Mouse (Mus musculus) granulocyte monocyte progenitor cell, adult 5-6 weeks (primary cell): ENCODE measurements around the gene Trim80. TPM values are rescaled to one million over a fixed set of nuclear protein-coding genes. Genes with fewer than 3 reads are reported as not detected.
A peak's percentile ranks its signal among the peaks of the same experiment; 100 is the strongest.
"Not testable (repeated sequence)": the region's sequence is repeated elsewhere in the genome, so short reads cannot be mapped to it uniquely, and the experiment has no call there.

Experiments used
- ATAC-seq: replicated peaks from 2 replicates; pipeline ENCODE4 v1.8.0; 2016; ENCODE audit warnings: mild to moderate bottlenecking, moderate TSS enrichment, inconsistent platforms; ENCODE audit not compliant: poor library complexity, severe bottlenecking
- total RNA-seq, 2 experiments: library from RNA; stranded (forward) in 1 of 2; stranded (reverse) in 1 of 2; fragments of 200-712, 200-1000 nt in 1 of 2; fragments of >200 nt in 1 of 2; fragmentation: Nextera tagmentation in 1 of 2; gene quantifications; 2 replicates each; pipeline ENCODE4 v1.2.3; 2014 to 2017

Gene Trim80
- total RNA-seq, 2 experiments from 2014 or later: not detected

GRCm38 (mm10) chr11:115490441-115491355, 50.4 kb downstream of the Trim80 start:
- 0 out of 2 replicates have a peak, but pooled peaks have one; percentile 10 for ATAC-seq

GRCm38 (mm10) chr11:115491356-115492083, 51.2 kb downstream of the Trim80 start, which contains the start of gene Nt5c:
Nt5c (minus strand) TSS chr11:115491862.
- ATAC-seq: peak; percentile 97

GRCm38 (mm10) chr11:115492387-115492786, 52.0 kb downstream of the Trim80 start:
- ATAC-seq: no peak

- ATAC-seq: not testable (repeated sequence)
Observed at GRCm38 (mm10) chr11:115496559-115496958, 56.2 kb downstream of the Trim80 start.

Other genes with a start within 250 kb of the Trim80 start
- gene Grin2c, start 173.3 kb upstream of the Trim80 start, total RNA-seq (2014; fragmentation: Nextera tagmentation): not detected in 2 replicates
- not detected in 2 replicates for gene Grin2c, start 173.3 kb upstream of the Trim80 start, total RNA-seq (2017)
- gene Fdxr, start 163.5 kb upstream of the Trim80 start, total RNA-seq (2014; fragmentation: Nextera tagmentation): 23.9 and 26.4 TPM in 2 replicates
- 9.7 and 14.2 TPM in 2 replicates for gene Fdxr, start 163.5 kb upstream of the Trim80 start, total RNA-seq (2017)
- gene Fads6, start 142.9 kb upstream of the Trim80 start, total RNA-seq (2014; fragmentation: Nextera tagmentation): 1.2 and 1.3 TPM in 2 replicates
- 1.4 and 2.9 TPM in 2 replicates for gene Fads6, start 142.9 kb upstream of the Trim80 start, total RNA-seq (2017)
- gene Otop2, start 133.4 kb upstream of the Trim80 start, total RNA-seq (2014; fragmentation: Nextera tagmentation): not detected in 2 replicates
- gene Otop2, start 133.4 kb upstream of the Trim80 start, total RNA-seq (2017): not detected in 2 replicates
- gene Ush1g, start 118.5 kb upstream of the Trim80 start, total RNA-seq (2014; fragmentation: Nextera tagmentation): not detected in 2 replicates
- gene Ush1g, start 118.5 kb upstream of the Trim80 start, total RNA-seq (2017): not detected in 2 replicates
- not detected in 2 replicates for gene Otop3, start 105.8 kb upstream of the Trim80 start, total RNA-seq (2014; fragmentation: Nextera tagmentation)
- gene Otop3, start 105.8 kb upstream of the Trim80 start, total RNA-seq (2017): not detected in 2 replicates
- not detected in 2 replicates for gene Hid1, start 72.8 kb upstream of the Trim80 start, total RNA-seq (2014; fragmentation: Nextera tagmentation)
- not detected in 2 replicates for gene Hid1, start 72.8 kb upstream of the Trim80 start, total RNA-seq (2017)
- gene Cdr2l, start 58.6 kb upstream of the Trim80 start, total RNA-seq (2014; fragmentation: Nextera tagmentation): 0.68 TPM in 1 of 2 replicates, not detected in the other
- gene Cdr2l, start 58.6 kb upstream of the Trim80 start, total RNA-seq (2017): 0.67 TPM in 1 of 2 replicates, not detected in the other
- gene Mrpl58, start 36.8 kb upstream of the Trim80 start, total RNA-seq (2014; fragmentation: Nextera tagmentation): 73.3 and 77.9 TPM in 2 replicates
- 91.3 and 109 TPM in 2 replicates for gene Mrpl58, start 36.8 kb upstream of the Trim80 start, total RNA-seq (2017)
- 783 and 971 TPM in 2 replicates for gene Atp5h, start 20.6 kb upstream of the Trim80 start, total RNA-seq (2014; fragmentation: Nextera tagmentation)
- 804 and 885 TPM in 2 replicates for gene Atp5h, start 20.6 kb upstream of the Trim80 start, total RNA-seq (2017)
- 16.4 and 19.4 TPM in 2 replicates for gene Kctd2, start 20.4 kb upstream of the Trim80 start, total RNA-seq (2014; fragmentation: Nextera tagmentation)
- 9.5 and 9.6 TPM in 2 replicates for gene Kctd2, start 20.4 kb upstream of the Trim80 start, total RNA-seq (2017)
- gene Slc16a5, start 21.9 kb downstream of the Trim80 start, total RNA-seq (2014; fragmentation: Nextera tagmentation): not detected in 2 replicates
- not detected in 2 replicates for gene Slc16a5, start 21.9 kb downstream of the Trim80 start, total RNA-seq (2017)
- gene Armc7, start 35.1 kb downstream of the Trim80 start, total RNA-seq (2014; fragmentation: Nextera tagmentation): 5.1 and 5.2 TPM in 2 replicates
- 2.6 and 4.1 TPM in 2 replicates for gene Armc7, start 35.1 kb downstream of the Trim80 start, total RNA-seq (2017)
- 75.8 and 96.5 TPM in 2 replicates for gene Nt5c, start 51.3 kb downstream of the Trim80 start, total RNA-seq (2014; fragmentation: Nextera tagmentation)
- 113 and 118 TPM in 2 replicates for gene Nt5c, start 51.3 kb downstream of the Trim80 start, total RNA-seq (2017)
- gene Jpt1, start 73.8 kb downstream of the Trim80 start, total RNA-seq (2014; fragmentation: Nextera tagmentation): 100 and 137 TPM in 2 replicates
- 136 and 149 TPM in 2 replicates for gene Jpt1, start 73.8 kb downstream of the Trim80 start, total RNA-seq (2017)
- gene Sumo2, start 95.7 kb downstream of the Trim80 start, total RNA-seq (2014; fragmentation: Nextera tagmentation): 482 and 644 TPM in 2 replicates
- gene Sumo2, start 95.7 kb downstream of the Trim80 start, total RNA-seq (2017): 590 and 678 TPM in 2 replicates
- 172 and 175 TPM in 2 replicates for gene Nup85, start 123.9 kb downstream of the Trim80 start, total RNA-seq (2014; fragmentation: Nextera tagmentation)
- 170 and 173 TPM in 2 replicates for gene Nup85, start 123.9 kb downstream of the Trim80 start, total RNA-seq (2017)
- 49.9 and 57.2 TPM in 2 replicates for gene Mrps7, start 163.4 kb downstream of the Trim80 start, total RNA-seq (2014; fragmentation: Nextera tagmentation)
- gene Mrps7, start 163.4 kb downstream of the Trim80 start, total RNA-seq (2017): 46.9 and 63.8 TPM in 2 replicates
- gene Gga3, start 163.5 kb downstream of the Trim80 start, total RNA-seq (2014; fragmentation: Nextera tagmentation): 34.1 and 43.3 TPM in 2 replicates
- 28.2 and 31.8 TPM in 2 replicates for gene Gga3, start 163.5 kb downstream of the Trim80 start, total RNA-seq (2017)
- gene Mif4gd, start 172.4 kb downstream of the Trim80 start, total RNA-seq (2014; fragmentation: Nextera tagmentation): 18.9 and 32.1 TPM in 2 replicates
- gene Mif4gd, start 172.4 kb downstream of the Trim80 start, total RNA-seq (2017): 17.5 and 29.5 TPM in 2 replicates
- 21.9 and 26.1 TPM in 2 replicates for gene Slc25a19, start 187.8 kb downstream of the Trim80 start, total RNA-seq (2014; fragmentation: Nextera tagmentation)
- 12.8 and 21.6 TPM in 2 replicates for gene Slc25a19, start 187.8 kb downstream of the Trim80 start, total RNA-seq (2017)